14 mouse cellular contexts compared by ENCODE assay signal in the genomic region with DNA sequence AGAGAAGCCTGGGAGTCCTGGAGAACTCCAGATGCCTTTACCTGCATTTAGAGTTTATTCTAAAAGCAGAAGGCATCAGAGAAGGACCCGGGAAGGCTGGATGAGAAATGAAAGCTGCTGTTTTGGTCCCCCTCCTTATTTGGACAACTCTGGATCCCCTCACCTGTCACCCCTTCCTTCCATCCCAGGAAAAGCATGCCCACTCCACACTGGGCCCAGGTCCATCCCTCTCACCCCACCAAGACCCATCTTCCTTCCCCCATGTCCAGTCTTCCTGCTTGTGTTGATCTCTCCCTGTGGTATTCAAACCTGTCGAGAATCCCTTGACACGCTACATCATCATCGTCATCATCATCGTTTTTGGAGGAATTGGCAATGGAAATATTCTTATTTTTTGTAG.
A peak's percentile ranks its signal among the peaks of the same experiment; 100 is the strongest.
DNase-seq lines count a peak whose midpoint lies in the region; ATAC-seq and TF ChIP-seq lines count a peak whose summit lies in the region.
"Had no signal": no experiment of that assay in that cellular context is flagged by ENCODE, and none has a peak within 500 bp of the region (broad histone marks: within the 10 kb centered on the region; RNA-seq: fewer than 3 reads in every experiment).

No protein-coding gene starts in this region.

- WGBS in midbrain, embryonic 16.5 days = 96% methylated on average over 5 of the region's 5 CpGs
- 91% methylated on average over 5 of the region's 5 CpGs for WGBS in midbrain, embryonic 11.5 days
- 92% methylated on average over 5 of the region's 5 CpGs for WGBS in neural tube, embryonic 13.5 days
- 91% methylated on average over 5 of the region's 5 CpGs for WGBS in neural tube, embryonic 15.5 days

- H3ac ChIP-seq in myocyte (ENCODE audit: control insufficient read depth, insufficient read length) = no peak overlapping the region

- intact Hi-C loops in heart, postnatal 14 days (cut with DNase I) = loop anchor here (2.0 kb wide), 1 partner anchor 316 kb away; no protein-coding TSS in a partner anchor

- 0 out of 2 replicates have a peak, but pooled peaks have one; percentile 52 for ATAC-seq in midbrain, embryonic 16.5 days
- no peak for ATAC-seq in midbrain, embryonic 11.5 days (ENCODE audit: low FRiP score)
- ATAC-seq in neural tube, embryonic 13.5 days (ENCODE audit: low read depth) = peak; percentile 32; the same call in 1 of the 2 replicates
- ATAC-seq in neural tube, embryonic 15.5 days (ENCODE audit: low FRiP score) = no peak
- ATAC-seq: activated CD4-positive, CD25-positive, alpha-beta regulatory T cell, adult 4 months; CD4-positive, CD25-positive, alpha-beta regulatory T cell, adult 4 months had no signal

- no peak overlapping the region for H3K9ac ChIP-seq in midbrain, embryonic 16.5 days (ENCODE audit: low read depth, low read length)
- no peak overlapping the region for H3K9ac ChIP-seq in midbrain, embryonic 11.5 days (ENCODE audit: low read length)
- no peak overlapping the region for H3K9ac ChIP-seq in neural tube, embryonic 13.5 days
- H3K9ac ChIP-seq in neural tube, embryonic 15.5 days (replicated peaks) = no peak overlapping the region

- no peak overlapping the region for H3K4me2 ChIP-seq in midbrain, embryonic 16.5 days (ENCODE audit: low read length)
- no peak overlapping the region for H3K4me2 ChIP-seq in midbrain, embryonic 11.5 days
- H3K4me2 ChIP-seq in neural tube, embryonic 13.5 days = no peak overlapping the region
- no peak overlapping the region for H3K4me2 ChIP-seq in neural tube, embryonic 15.5 days
- peak overlapping the region; percentile 74 for H3K4me2 ChIP-seq in myocyte (ENCODE audit: low read depth)

- H3K27ac ChIP-seq in midbrain, embryonic 16.5 days (ENCODE audit: low read length) = no peak overlapping the region
- H3K27ac ChIP-seq in midbrain, embryonic 11.5 days (ENCODE audit: low read depth, low read length) = no peak overlapping the region
- H3K27ac ChIP-seq in neural tube, embryonic 13.5 days (replicated peaks) = no peak overlapping the region
- H3K27ac ChIP-seq in neural tube, embryonic 15.5 days (replicated peaks) = no peak overlapping the region

- no peak for TF ChIP-seq POLR2A in myocyte (IDR thresholded peaks at IDR 0.05; ENCODE audit: insufficient read length, low read depth)

- no peaks in the 10 kb centered on the region for H3K4me1 ChIP-seq in midbrain, embryonic 16.5 days (ENCODE audit: control insufficient read depth, insufficient read depth, low read length)
- no peaks in the 10 kb centered on the region for H3K4me1 ChIP-seq in midbrain, embryonic 11.5 days (ENCODE audit: control insufficient read depth, insufficient read depth, low read length)
- H3K4me1 ChIP-seq in neural tube, embryonic 13.5 days (replicated peaks) = no peaks in the 10 kb centered on the region
- peaks cover 3% of the 10 kb centered on the region; the same call in 1 of the 2 replicates for H3K4me1 ChIP-seq in neural tube, embryonic 15.5 days

- H3K79me2 ChIP-seq in myocyte (ENCODE audit: control insufficient read depth, insufficient read depth) = no peaks in the 10 kb centered on the region

- peak; percentile 76 for DNase-seq in heart, adult 11 months
- no peak for DNase-seq in heart, postnatal 14 days
- no peak for DNase-seq in midbrain, embryonic 11.5 days (ENCODE audit: low spot score, missing footprints)
- no peak for DNase-seq in lung, postnatal 4 days
- DNase-seq: adrenal gland, adult 8-10 months; cerebellum, adult 11 months had no signal

- H3K36me3 ChIP-seq in midbrain, embryonic 16.5 days (ENCODE audit: control insufficient read depth, insufficient read depth, low read length) = peaks cover 2% of the 10 kb centered on the region; the same call in 1 of the 2 replicates
- H3K36me3 ChIP-seq in midbrain, embryonic 11.5 days (ENCODE audit: control insufficient read depth, insufficient read depth, low read length) = no peaks in the 10 kb centered on the region
- H3K36me3 ChIP-seq in neural tube, embryonic 13.5 days = no peaks in the 10 kb centered on the region
- no peaks in the 10 kb centered on the region for H3K36me3 ChIP-seq in neural tube, embryonic 15.5 days
- H3K36me3 ChIP-seq in myocyte (ENCODE audit: control insufficient read depth, insufficient read depth) = no peaks in the 10 kb centered on the region
- H3K36me3 ChIP-seq: G1E had no signal

- no peaks in the 10 kb centered on the region for H3K9me3 ChIP-seq in midbrain, embryonic 16.5 days (replicated peaks; ENCODE audit: control insufficient read depth, low read length, poor library complexity, severe bottlenecking)
- H3K9me3 ChIP-seq in midbrain, embryonic 11.5 days (ENCODE audit: control insufficient read depth, low read length) = no peaks in the 10 kb centered on the region
- H3K9me3 ChIP-seq in neural tube, embryonic 13.5 days = no peaks in the 10 kb centered on the region
- H3K9me3 ChIP-seq in neural tube, embryonic 15.5 days (replicated peaks) = no peaks in the 10 kb centered on the region

- no peaks in the 10 kb centered on the region for H3K27me3 ChIP-seq in midbrain, embryonic 16.5 days (ENCODE audit: control insufficient read depth, insufficient read depth, low read depth, low read length)
- H3K27me3 ChIP-seq in midbrain, embryonic 11.5 days (ENCODE audit: control insufficient read depth, insufficient read depth, low read length) = no peaks in the 10 kb centered on the region
- no peaks in the 10 kb centered on the region for H3K27me3 ChIP-seq in neural tube, embryonic 13.5 days
- no peaks in the 10 kb centered on the region for H3K27me3 ChIP-seq in neural tube, embryonic 15.5 days (replicated peaks)
- no peaks in the 10 kb centered on the region for H3K27me3 ChIP-seq in myocyte (ENCODE audit: control insufficient read depth, insufficient read depth, insufficient read length)
- H3K27me3 ChIP-seq: Patski had no signal

- no peak overlapping the region for H3K4me3 ChIP-seq in midbrain, embryonic 16.5 days (ENCODE audit: low read depth, low read length)
- H3K4me3 ChIP-seq in midbrain, embryonic 11.5 days (ENCODE audit: low read depth, low read length) = no peak overlapping the region
- H3K4me3 ChIP-seq in neural tube, embryonic 13.5 days = no peak overlapping the region
- H3K4me3 ChIP-seq in neural tube, embryonic 15.5 days (replicated peaks) = no peak overlapping the region
- no peak overlapping the region for H3K4me3 ChIP-seq in myocyte

TF ChIP-seq in myocyte, 11 proteins besides CTCF, POLR2A, EP300 and RAD21:
- TF ChIP-seq REST (IDR thresholded peaks at IDR 0.05; ENCODE audit: insufficient read depth, insufficient read length) (no peak), USF1 (IDR thresholded peaks at IDR 0.05; ENCODE audit: low read depth) (no peak), E2F4 (IDR thresholded peaks at IDR 0.05; ENCODE audit: insufficient read depth) (no peak), MYOD1 (IDR thresholded peaks at IDR 0.05; ENCODE audit: control insufficient read depth in 1 of 3, insufficient read length in 2 of 3, low read depth in 2 of 3) (no peak), SRF (IDR thresholded peaks at IDR 0.05; ENCODE audit: control insufficient read depth, insufficient read length, low read depth) (no peak), POLR2AphosphoS2 (IDR thresholded peaks at IDR 0.05; ENCODE audit: insufficient read length, low read depth) (no peak), MYOG (IDR thresholded peaks at IDR 0.05; ENCODE audit: control insufficient read depth in 1 of 3, insufficient read depth in 1 of 3, insufficient read length in 2 of 3, low read depth in 2 of 3) (no peak), CEBPB (IDR thresholded peaks at IDR 0.05; ENCODE audit: insufficient read depth, poor library complexity, severe bottlenecking) (no peak), MAX (IDR thresholded peaks at IDR 0.05; ENCODE audit: low read depth) (no peak), TCF12 (IDR thresholded peaks at IDR 0.05; ENCODE audit: insufficient read depth, poor library complexity, severe bottlenecking) (no peak), TCF3 (IDR thresholded peaks at IDR 0.05; ENCODE audit: insufficient read length, low read depth) (no peak)

Comparison
In these comparisons a context has a peak if more than half of its experiments do, and no peak if none do; other contexts are left out.
1. ATAC-seq: peak in midbrain, embryonic 16.5 days (single experiment) and neural tube, embryonic 13.5 days (single experiment); none in midbrain, embryonic 11.5 days (single experiment) and neural tube, embryonic 15.5 days (single experiment).